Mouse (Mus musculus) C2C12 (cell line): ENCODE measurements around the gene Hapln2.

Experiments used
- CTCF ChIP-seq: IDR thresholded peaks from one replicate; pipeline ENCODE4 v1.5.1; 2011; ENCODE audit not compliant: control insufficient read depth, insufficient read depth, insufficient read length
- MAX ChIP-seq: IDR thresholded peaks from one replicate; pipeline ENCODE4 v1.6.1; 2011; ENCODE audit warnings: mild to moderate bottlenecking, control low read depth

DNA sequence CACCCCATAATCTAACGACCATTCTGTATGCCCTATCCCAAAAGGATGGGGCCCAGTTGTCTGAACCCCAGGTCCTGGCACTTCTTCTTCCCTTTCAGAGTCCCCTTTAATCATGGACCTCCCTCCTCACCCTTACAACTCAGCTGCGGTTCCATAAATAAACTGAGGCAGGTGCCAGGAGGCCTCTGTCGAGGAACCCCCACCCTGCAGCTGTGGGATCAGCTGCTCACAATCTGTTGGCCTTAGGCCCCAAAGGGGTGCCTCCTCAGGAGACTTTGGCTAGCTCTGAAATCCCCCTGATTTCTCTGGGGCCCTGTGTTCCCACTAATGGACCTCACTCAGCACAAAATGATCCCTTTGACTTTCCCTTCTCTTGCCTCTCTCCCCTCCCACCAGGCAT, 43.3 kb downstream of the Hapln2 start:
- no peak for TF ChIP-seq CTCF
- TF ChIP-seq MAX, result no peak
